Mouse (Mus musculus) C2C12 (cell line): ENCODE measurements around the gene Bok.

Experiments used
- CTCF ChIP-seq: IDR thresholded peaks from one replicate; pipeline ENCODE4 v1.5.1; 2011; ENCODE audit not compliant: control insufficient read depth, insufficient read depth, insufficient read length
- MAX ChIP-seq: IDR thresholded peaks from one replicate; pipeline ENCODE4 v1.6.1; 2011; ENCODE audit warnings: mild to moderate bottlenecking, control low read depth
- MYOD1 ChIP-seq: IDR thresholded peaks from one replicate; pipeline ENCODE4 v1.6.1; 2011; ENCODE audit warnings: low read depth; ENCODE audit not compliant: control insufficient read depth, insufficient read length
- MYOG ChIP-seq: IDR thresholded peaks from one replicate; pipeline ENCODE4 v1.6.1; 2011; ENCODE audit not compliant: control insufficient read depth, insufficient read length; ENCODE audit errors: extremely low read depth
- USF1 ChIP-seq: IDR thresholded peaks from one replicate; pipeline ENCODE4 v1.6.1; 2011; ENCODE audit warnings: low read depth, mild to moderate bottlenecking, control low read depth, moderate library complexity

GRCm38 (mm10) chr1:93636211-93636897 lies 49.1 kb upstream of the Bok start:
- no peak for TF ChIP-seq CTCF
- no peak for TF ChIP-seq MAX
- TF ChIP-seq MYOG = no peak
- no peak for TF ChIP-seq MYOD1
- no peak for TF ChIP-seq USF1
